ENCODE assay signal across 27 mouse cellular contexts in the genomic region with DNA sequence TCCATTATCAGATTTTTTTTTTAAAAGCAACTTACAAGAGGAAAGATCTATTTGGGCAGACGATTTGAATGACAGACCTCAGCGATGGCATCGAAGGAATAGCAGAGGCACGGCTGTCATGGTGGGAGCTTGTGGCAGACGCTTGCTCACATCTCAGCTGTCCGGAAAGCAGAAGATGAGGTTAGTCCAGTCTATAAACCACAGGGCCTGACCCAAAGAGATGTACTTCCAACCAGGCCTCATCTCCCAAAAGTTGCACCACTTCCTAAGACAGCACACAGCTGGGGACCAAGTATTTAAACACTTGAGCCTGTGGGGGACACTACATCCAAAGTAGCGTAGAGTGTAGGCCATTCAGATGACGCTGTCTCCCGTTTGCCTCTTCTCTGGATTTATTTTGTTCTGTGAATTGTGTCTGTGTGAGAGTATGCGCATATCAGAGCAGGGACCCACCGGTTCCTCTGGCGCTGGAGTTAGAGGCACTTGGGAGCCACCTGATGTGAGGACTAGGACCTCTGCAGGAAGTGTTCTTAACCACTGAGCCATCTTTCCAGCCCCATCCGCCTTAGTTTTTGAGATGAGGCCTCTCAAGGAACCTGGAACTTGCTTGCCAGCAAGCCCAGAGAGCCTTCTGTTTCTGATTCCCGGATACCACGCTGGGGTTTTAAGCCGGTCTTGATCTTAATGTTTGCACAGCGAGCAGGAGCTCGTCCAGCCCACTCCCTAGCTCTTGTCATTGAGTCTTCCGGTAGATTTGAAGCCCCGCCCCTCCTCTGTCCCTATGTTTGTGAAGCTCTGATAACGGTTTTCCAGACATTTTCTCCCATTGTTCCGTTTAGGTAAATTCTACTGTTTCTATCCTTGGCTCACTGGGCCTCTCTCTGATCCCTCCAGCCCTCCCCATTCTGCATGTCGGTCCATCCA. TPM values are rescaled to one million over a fixed set of nuclear protein-coding genes. Genes with fewer than 3 reads are reported as not detected.
A peak's percentile ranks its signal among the peaks of the same experiment; 100 is the strongest.
DNase-seq lines count a peak whose midpoint lies in the region; ATAC-seq lines count a peak whose summit lies in the region.
"Had no signal": no experiment of that assay in that cellular context is flagged by ENCODE, and none has a peak within 500 bp of the region (broad histone marks: within the 10 kb centered on the region; RNA-seq: fewer than 3 reads in every experiment).

No protein-coding gene starts in this region.

- no peak overlapping the region for H3K4me2 ChIP-seq in heart, embryonic 13.5 days
- peak overlapping the region; percentile 11; the same call in 1 of the 2 replicates for H3K4me2 ChIP-seq in liver, embryonic 13.5 days
- H3K4me2 ChIP-seq: embryonic facial prominence, embryonic 13.5 days; forebrain, embryonic 12.5 days; limb, embryonic 13.5 days; lung, embryonic 14.5 days; stomach, embryonic 15.5 days had no signal

- H3K4me1 ChIP-seq in heart, embryonic 13.5 days: peaks cover 13% of the 10 kb centered on the region
- peaks cover 5% of the 10 kb centered on the region; the same call in 1 of the 2 replicates for H3K4me1 ChIP-seq in liver, embryonic 13.5 days (replicated peaks)
- H3K4me1 ChIP-seq: embryonic facial prominence, embryonic 13.5 days; forebrain, embryonic 12.5 days; limb, embryonic 13.5 days; stomach, embryonic 15.5 days had no signal

- H3K36me3 ChIP-seq in heart, embryonic 13.5 days: no peaks in the 10 kb centered on the region
- H3K36me3 ChIP-seq in liver, embryonic 13.5 days: no peaks in the 10 kb centered on the region
- H3K36me3 ChIP-seq: embryonic facial prominence, embryonic 13.5 days; forebrain, embryonic 12.5 days; limb, embryonic 13.5 days; midbrain, embryonic 10.5 days; stomach, embryonic 15.5 days had no signal

- H3K9ac ChIP-seq in heart, embryonic 13.5 days: no peak overlapping the region
- H3K9ac ChIP-seq in liver, embryonic 13.5 days: no peak overlapping the region
- H3K9ac ChIP-seq: embryonic facial prominence, embryonic 13.5 days; forebrain, embryonic 12.5 days; limb, embryonic 13.5 days; lung, embryonic 14.5 days; stomach, embryonic 15.5 days had no signal

- no peaks in the 10 kb centered on the region for H3K9me3 ChIP-seq in heart, embryonic 13.5 days
- H3K9me3 ChIP-seq in liver, embryonic 13.5 days (replicated peaks): no peaks in the 10 kb centered on the region
- H3K9me3 ChIP-seq: embryonic facial prominence, embryonic 13.5 days; forebrain, embryonic 12.5 days; limb, embryonic 13.5 days; midbrain, embryonic 10.5 days; stomach, embryonic 15.5 days had no signal

- 0 out of 2 replicates have a peak overlapping the region, but pooled peaks have one; percentile 12 for H3K27ac ChIP-seq in heart, embryonic 13.5 days (replicated peaks)
- H3K27ac ChIP-seq in liver, embryonic 13.5 days: no peak overlapping the region
- H3K27ac ChIP-seq: embryonic facial prominence, embryonic 13.5 days; forebrain, embryonic 12.5 days; hindbrain, postnatal 0 days; limb, embryonic 13.5 days; macrophage; midbrain, embryonic 10.5 days; stomach, embryonic 15.5 days had no signal

- ATAC-seq in heart, embryonic 13.5 days (ENCODE audit: extremely low read depth, insufficient number of reproducible peaks, low FRiP score, low TSS enrichment): no peak
- no peak for ATAC-seq in liver, embryonic 13.5 days (ENCODE audit: low read depth)
- ATAC-seq: hindbrain, postnatal 0 days had no signal

- DNase-seq in heart, postnatal 4 days: no peak
- peak; percentile 31 for DNase-seq in 416B (ENCODE audit: low read depth)
- DNase-seq in R1 (ENCODE audit: low read depth, low spot score): peak; percentile 77
- DNase-seq in liver, embryonic 13.5 days: no peak
- no peak for DNase-seq in thymus, postnatal 10 days (ENCODE audit: low spot score in 2 of 2)
- no peak for DNase-seq in embryo, embryonic 10 days (ENCODE audit: low spot score)
- DNase-seq in embryo, embryonic 10.5 days (ENCODE audit: low spot score): no peak
- DNase-seq: adrenal gland, postnatal 36 days; B cell, adult 2 months; cerebellum, adult 11-12 months; cerebellum, postnatal 10 days; embryo, embryonic 11 days; kidney, adult 18-20 months; kidney, postnatal 4 days; lung, embryonic 14.5 days; thymus, adult 18-20 months; thymus, postnatal 4 days had no signal

- no peak overlapping the region for H3K4me3 ChIP-seq in heart, embryonic 13.5 days
- H3K4me3 ChIP-seq in liver, embryonic 13.5 days (replicated peaks): no peak overlapping the region
- H3K4me3 ChIP-seq: embryonic facial prominence, embryonic 13.5 days; erythroblast, embryonic 14.5 days; forebrain, embryonic 12.5 days; limb, embryonic 13.5 days; midbrain, embryonic 10.5 days; stomach, embryonic 15.5 days had no signal

- WGBS in heart, embryonic 13.5 days: 66% methylated on average over 23 of the region's 23 CpGs
- WGBS in liver, embryonic 13.5 days (ENCODE audit: insufficient replicate concordance): 58% methylated on average over 23 of the region's 23 CpGs

- H3K27me3 ChIP-seq in heart, embryonic 13.5 days (replicated peaks): no peaks in the 10 kb centered on the region
- peaks cover 2% of the 10 kb centered on the region; the same call in 1 of the 2 replicates for H3K27me3 ChIP-seq in liver, embryonic 13.5 days
- H3K27me3 ChIP-seq: CH12.LX; embryonic facial prominence, embryonic 13.5 days; forebrain, embryonic 12.5 days; limb, embryonic 13.5 days; stomach, embryonic 15.5 days had no signal

RNA-seq across cellular contexts. Expression of a gene that starts 13.7 kb away (rescaled TPM):
- polyA plus RNA-seq in heart, embryonic 13.5 days (2015; fragmentation: Nextera tagmentation; extraction: Ambion mirVana): 31.8 and 34.5 TPM in 2 replicates
- 10 to 100 TPM; 26.1 to 27.1 TPM for total RNA-seq in heart, postnatal 4 days (2021)
- 31.0 and 33.3 TPM in 2 replicates for polyA plus RNA-seq in liver, embryonic 13.5 days (2015; fragmentation: Nextera tagmentation; extraction: Ambion mirVana)

Comparison
In these comparisons a context has a peak if more than half of its experiments do, and no peak if none do; other contexts are left out.
1. DNase-seq: peak in 416B (single experiment) and R1 (single experiment); none in heart, postnatal 4 days (single experiment), liver, embryonic 13.5 days (single experiment), thymus, postnatal 10 days (0 of 2), embryo, embryonic 10 days (single experiment) and embryo, embryonic 10.5 days (single experiment).